Mouse (Mus musculus) embryo, embryonic 11.5 days (tissue): ENCODE measurements at regions not wholly inside any gene's neighbourhood (a gene's known extent, or its start where the extent isn't known, plus 50 kb on each side); places are given as distances from the start of the nearest gene placed in this dataset.

Experiments used
- DNase-seq: peaks from one replicate; pipeline ENCODE4 v3.0.0-alpha.2; 2012; ENCODE audit warnings: low read depth, low spot score

DNA sequence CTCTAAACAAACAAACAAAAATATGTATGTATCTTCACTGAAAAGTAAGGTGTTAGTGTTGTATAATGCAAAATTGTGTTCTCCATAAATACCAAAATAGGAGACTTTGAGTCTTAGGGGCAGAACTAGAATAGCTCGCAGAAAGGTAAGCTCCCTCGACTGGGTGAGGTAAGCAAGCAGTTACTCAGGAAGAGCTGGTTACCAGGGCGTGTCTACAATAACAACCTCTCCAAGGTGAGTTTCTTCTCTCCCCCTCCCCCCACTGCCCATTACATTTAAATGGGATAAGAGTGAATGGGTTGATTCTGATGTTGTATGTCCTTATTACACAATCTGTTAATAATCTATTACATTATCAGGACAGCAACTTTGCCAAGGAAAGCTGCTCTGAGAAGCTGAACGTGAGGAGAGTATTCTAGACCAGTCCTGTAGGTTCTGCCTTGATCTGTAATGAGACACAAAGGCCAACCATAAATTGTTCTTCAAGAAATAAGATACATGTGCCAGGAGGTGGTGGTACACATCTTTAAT is 125.2 kb upstream of the Zfand5 start:
- DNase-seq, result no peak

DNA sequence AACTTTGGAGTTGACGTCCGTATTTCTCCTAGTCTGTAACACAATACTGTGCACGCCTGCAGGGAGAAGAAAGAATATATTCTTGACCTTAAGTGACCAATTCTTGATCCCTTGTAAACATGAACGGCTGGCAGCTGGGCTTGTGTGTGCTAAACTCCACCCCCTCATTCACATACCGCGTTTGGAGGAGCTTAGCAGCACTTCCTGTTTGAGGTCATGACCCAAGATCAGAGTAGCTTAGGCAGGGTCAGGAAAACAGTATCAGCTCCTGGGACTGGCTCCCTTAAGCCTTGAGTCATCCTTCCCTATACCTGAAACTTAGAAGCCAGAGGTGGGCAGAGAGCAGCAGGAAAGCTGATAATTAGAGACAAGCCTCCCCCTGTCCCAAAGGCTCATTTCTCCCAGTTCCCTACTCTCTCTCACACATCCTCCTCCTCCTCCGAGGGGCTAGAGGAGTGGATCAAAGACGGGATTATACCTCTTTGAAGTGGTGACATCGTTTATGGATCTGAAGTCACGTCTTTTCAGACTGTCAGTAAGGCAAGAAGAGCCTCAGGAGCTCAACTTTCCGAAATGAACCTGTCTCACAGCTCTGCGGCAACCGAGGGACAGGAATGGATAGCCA is 127.3 kb upstream of the Zfand5 start:
- DNase-seq, result no peak

DNA sequence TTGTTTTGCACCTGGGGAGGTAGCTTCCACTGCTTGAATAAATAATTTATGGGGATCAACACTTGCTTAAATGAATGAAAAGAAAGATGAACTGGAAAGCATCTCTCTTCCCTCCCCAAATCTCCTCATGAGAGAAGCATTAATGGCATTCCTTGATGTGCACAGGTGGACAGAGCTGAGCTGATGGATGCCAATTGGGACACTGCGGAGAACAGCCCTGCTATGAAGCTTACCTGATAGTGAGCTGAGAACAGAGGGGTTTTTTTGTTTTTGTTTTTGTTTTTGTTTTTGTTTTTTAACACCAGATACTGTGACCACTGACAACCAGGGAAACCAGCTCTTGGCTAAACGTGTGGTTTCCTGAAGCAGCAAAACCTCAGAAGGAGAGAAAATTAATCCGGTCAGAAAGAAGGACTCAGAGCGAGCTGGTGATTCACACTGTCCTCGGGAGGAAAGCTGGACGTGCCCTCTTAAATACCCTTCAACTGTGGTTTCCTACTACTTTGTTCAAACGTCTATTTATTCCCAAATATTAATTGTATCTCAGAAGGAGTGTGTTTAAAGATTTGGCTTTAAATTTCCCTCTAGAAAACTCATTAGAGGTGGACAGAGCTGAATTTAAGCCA is 128.0 kb upstream of the Zfand5 start:
- no peak for DNase-seq

DNA sequence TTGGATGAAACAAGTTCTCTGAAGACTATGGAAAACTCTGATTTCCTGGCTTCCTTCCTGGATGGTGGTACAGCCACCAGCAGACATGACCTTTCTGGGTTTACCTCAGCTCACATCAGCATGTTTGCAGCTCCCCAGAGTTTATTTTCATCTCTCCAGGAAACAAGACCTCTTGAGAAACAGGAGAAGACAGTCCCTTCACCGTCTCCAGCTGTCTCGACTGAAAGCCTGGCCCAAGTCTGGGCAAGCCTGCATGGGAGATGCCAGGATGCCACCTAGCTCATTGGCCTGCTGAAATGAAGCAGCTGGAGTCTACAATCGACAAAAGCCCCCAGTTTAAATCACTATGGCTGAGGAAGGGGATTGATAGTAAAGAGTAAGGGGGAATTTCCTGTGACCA is 131.6 kb upstream of the Zfand5 start:
- no peak for DNase-seq

DNA sequence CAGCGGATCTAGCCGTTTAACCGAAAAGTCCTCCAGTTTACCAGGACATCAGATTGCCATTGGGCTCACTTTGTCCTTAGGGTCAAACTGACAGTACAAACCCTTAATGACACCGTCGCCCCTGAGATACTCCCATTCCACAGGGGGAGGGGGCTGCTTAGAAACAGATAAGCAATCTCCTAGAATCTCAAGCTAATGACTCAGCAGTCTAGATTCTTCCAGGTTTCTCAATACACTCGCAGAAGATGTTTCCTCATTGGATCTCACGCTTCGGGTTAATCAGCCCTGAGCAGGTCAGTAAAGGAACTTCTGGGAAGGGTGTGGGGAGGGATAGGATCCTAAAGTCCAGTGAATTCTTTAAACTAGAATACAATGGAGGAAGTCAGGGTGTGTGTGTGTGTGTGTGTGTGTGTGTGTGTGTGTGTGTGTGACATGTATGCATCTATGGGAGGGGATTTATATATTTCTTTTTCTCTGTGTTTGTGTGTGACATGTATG is 133.0 kb upstream of the Zfand5 start:
- DNase-seq, result no peak

DNA sequence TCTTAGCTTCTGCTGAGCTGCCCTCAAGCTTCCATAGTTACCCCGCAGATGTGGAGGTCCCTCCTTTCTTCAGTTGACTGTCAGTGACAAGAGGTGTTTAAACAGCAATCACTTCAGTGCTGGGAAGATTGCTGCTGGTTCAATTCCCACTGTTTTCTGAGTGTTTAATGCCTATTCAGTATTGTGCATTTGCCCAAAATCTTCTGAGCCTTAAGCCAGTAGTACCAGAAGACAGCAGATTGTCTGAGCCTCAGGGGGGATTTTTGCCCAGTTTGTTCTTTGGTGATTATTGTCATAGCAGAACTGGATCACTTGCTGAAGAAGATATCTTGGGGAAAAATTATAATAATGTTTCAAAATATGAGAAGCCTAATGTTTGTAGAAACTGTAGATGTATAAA is 135.3 kb upstream of the Zfand5 start:
- DNase-seq, result no peak

DNA sequence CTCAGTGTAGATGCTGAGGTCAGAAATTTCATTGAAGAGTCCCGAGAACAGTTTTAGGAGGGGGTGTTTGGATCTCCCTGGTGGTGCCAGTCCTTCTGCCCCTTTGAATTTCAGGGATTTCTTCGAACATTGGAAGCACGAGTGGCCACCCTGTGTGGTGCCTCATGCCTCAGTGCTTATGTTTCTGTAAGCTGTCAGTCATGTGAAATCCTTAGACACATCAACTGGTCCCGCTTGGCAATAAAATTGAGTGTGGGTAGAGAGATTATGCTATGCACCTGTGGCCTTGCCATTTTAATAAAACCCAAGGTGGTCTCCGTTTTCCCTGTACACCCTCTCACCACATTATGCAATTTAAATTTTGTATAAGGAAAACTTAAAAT is 136.1 kb upstream of the Zfand5 start:
- no peak for DNase-seq

DNA sequence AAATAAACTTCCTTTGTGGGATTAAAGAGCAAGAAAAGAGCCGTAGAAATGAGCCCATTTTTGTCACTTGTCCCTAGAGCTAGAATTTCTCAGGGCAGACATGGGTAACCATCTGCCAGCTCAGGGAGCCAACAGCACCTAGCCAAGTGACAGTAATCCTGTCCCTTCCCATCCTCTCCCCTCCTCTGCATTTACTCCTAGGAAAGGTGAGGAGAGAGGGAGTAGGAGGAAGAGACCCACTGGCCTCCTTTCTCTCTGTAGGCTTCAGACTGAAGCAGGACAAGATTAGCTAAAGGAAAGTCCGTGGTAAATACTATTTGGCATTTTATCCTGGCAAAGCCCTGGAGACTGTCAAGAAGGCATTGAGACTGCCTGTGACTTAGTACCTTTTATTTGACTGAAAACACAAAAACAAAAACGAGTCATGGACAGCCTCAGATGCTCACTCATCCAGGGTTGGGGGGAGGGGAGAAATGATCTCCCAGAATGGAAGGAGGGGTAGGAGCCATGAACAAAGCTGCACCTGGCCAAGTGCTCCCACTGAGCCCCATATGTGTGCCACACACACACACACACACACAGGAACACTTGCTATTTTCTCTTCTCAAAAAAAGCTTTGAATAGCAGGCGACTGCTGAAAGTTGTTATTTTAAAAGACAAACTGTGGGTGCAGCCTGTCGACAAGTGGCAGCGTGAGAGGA is 136.6 kb upstream of the Zfand5 start:
- no peak for DNase-seq

DNA sequence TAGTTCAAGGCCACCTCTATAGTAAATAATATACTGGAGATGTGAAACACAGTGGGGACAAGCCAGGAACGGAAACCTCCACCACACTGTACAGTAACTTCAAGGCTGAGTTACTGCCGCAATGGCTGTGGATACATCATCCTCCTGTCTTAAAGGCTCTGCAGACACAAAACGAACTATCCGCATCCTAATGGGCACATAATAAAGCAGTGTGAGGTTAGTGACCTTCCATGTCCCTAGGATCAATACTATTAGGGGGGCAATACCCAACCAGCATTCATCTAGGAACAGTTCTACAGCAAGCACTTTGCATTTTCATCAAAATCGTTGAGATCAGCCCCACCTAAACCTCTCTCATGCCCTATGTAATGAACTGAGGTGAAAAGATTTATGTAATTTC is 142.4 kb upstream of the Zfand5 start:
- DNase-seq, result no peak

DNA sequence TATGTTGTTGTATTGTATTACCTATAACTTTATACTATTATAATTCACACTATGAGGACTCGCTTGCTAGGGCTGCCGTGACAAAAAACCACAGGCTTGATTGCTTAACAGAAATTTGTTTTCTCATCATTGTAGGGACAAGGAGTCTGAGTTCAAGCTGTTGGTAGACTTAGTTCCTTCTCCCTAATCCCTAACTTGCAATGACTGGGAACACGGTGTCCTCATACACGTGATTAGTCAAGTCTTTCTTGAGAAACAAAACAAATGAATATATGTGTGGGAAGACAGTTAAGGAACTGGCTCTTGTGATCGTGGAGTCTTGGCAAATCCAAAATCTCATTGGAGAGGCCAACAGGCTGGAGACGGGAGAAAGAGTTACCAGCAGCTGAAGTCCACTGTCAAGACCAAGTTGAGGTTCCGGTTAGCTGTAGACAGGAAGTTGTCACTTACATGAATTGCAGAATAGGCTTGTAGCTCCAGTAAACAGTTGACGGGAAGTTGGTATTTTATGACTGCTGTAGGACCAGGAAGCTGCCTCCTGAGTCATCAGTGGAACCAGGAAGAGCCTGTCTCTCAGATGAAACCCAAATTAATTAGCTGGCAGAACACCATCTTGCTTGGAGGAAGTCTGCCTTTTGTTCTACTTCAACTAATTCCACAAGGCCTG is 144.9 kb upstream of the Zfand5 start:
- DNase-seq, result no peak

DNA sequence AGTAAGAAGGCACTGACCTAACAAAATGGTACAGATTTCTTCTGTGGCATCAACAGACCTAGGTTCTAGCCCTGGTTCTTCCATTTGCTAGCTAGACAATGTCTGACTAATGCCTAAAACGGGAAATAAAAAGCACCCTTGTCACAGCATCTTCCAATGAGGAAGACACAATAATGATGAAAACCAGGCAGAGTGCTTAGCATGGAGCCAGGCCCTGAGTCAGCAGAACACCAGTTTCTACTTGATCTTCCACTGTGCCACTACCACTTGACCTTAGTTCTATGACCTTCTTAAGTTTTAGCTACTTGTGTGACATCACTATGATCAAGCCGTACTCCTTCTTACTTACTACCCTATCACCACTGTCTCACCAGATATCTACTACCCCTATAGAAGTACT is 145.4 kb upstream of the Zfand5 start:
- no peak for DNase-seq

DNA sequence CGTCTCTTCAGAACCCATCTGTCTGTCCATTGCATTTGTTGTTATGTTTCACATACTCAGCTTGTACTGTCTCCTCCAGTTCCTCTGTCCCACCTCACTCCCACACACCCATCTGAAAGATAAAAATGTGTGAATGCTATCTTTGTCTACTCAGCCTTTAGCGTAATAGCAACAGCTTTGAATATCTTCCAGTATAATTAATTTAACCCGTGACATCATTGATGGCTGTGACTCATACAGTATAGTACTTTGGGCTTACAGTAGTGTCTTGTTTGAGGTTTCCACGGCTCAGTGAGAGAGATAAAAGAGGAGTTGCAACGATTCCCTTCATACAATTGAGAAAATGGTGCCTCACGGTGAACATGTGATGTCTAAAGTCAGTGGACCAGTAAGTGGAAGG is 152.6 kb upstream of the Zfand5 start:
- DNase-seq, result no peak

DNA sequence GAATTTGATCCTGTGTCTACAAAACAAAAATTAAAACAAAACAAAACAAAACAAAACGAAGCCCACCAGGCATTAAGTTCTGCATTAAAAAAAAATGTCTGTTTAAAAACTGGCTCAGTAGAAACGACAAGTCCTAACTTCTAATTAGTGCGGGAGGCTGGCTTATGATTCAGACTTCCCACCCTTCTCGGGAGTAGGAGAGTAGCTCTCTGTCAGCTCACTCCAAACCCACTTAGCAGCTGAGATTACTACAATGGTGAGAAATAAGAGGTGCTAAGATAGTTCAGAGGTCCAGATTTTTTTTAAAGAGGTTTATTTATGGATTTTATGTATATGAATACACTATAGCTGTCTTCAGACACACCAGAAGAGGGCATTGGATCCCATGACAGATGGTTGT is 153.3 kb upstream of the Zfand5 start:
- DNase-seq, result no peak

DNA sequence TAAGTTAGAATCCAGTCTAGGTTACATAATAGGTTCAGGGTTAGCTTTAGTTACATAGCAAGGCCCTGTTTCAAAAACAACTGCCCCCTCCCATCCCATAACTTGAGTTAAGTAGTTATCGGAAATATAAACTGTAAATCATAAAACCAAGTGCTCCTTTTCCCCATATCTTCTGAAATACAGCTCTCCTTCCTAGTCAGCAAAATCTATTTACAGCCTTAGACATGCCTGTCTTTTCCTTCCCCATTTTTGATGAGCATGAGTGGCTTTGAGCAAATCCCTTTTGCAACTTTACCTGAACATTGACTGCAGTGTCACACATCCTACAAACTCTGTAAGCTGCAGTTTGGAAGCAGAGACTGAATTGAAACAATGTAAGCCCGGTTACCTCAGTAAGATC is 156.4 kb upstream of the Zfand5 start:
- DNase-seq, result no peak

DNA sequence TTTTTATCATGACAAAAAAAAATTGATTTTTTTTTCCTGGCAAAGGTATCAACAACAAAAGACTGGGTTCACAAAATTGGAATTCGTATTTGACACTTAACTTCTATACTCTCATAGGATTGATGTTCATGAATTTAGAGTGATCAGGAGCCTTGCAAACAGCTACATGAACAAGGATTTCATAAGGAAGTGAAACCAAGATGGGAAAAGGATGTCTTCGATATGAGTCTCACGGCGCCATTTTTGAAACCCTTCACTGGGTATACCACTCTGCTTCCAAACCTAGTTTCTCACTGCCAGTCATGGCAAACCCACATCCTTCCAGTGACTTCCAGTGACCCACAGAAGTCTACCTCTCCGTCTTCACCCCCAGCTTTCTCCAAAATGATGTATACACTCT is 157.8 kb upstream of the Tmc1 start:
- DNase-seq, result no peak

DNA sequence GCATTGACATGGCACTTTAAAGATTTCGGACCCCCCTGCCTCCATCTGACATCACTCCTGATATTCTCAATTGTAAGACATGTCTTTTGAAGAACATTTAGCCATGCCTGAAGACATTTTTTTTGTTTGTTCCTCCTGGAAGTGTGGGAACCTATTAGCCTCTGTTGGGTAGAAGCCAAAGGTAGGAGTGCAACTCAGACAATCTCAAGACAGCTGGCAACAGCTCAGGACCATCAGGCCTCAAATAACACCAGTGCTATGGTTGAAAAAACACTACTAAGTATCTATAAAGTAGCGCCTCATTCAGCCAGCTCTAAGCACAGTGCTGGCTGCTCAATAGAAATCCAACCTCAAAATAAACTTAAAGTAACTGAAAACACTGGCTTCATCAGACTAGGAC is 154.3 kb upstream of the Tmc1 start:
- DNase-seq, result no peak

DNA sequence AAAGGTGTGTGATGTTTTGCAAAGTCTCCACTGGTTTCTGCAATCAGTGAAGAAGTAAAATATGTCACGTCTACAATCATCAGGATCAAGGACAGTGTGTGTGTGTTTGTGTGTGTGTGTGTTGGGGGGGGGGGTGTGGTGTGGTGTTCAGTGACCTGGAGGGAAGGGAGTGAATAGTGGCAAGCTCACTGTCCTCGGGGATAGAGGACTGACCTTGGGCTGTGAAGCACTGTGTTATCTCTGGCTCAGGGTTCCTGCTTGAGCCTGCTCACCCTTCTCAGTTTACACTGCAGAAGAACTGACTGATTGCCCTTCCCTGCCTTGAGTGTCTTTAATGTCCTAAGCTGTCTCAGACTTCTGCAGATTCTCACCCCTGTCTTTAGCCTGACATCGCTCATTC is 153.7 kb upstream of the Tmc1 start:
- DNase-seq, result no peak

DNA sequence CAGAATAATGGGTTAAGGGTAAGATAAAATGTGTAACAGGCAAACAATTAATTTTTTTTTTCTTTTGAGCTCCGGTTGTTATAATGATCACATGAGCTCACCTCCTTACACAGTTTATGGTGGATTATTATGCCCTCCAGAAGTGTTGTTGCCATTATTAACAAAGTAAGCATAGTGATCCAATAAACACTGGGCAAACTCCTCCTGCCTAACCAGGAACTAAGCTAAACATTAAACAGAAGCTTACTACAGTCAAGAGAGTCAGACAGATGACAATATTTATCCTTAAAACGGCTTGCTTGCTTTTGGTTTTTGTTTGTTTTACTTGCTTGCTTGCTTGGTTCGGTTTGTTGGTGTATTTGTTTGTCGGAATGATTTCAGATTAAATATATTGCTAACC is 153.3 kb upstream of the Tmc1 start:
- no peak for DNase-seq

DNA sequence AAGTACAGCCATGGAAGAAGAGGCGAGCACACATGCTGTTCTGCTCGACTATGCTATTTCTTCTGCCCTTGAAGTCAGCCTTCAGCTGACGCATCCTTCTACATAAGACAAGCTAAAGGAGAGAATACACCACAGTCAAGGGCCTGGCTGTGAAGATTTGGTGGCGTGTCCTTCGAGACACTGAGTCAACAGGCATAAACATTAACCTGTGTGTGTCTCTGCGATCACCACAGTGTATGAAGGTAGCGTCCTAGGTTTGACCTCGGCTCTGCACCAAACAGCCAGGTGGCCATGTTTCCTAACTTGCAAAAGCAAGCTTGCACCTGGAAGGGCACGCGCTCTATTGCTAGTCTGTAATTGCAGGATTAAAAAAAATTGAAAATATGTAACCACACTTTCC is 152.8 kb upstream of the Tmc1 start:
- no peak for DNase-seq

DNA sequence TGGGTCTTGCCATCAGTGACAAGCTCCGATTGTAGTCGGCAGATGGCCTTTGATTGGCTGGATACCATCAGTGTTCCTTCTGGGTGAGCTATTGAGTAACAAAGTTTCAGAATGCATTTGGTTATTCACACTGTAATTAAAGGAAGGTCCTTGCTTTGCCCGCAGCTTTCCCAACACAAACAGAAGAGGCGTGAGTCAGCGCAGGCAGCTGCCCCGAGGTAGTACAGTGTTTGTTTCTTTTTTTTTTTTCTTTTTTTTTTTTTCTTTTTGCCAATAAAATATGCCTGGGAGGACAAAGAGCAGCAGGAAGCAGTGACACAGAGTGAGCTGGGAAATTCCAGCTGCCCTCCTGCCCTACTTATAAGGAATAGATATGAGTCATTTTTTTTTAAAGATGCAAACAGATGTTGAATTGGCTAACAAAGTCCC is 152.3 kb upstream of the Tmc1 start:
- DNase-seq, result no peak

DNA sequence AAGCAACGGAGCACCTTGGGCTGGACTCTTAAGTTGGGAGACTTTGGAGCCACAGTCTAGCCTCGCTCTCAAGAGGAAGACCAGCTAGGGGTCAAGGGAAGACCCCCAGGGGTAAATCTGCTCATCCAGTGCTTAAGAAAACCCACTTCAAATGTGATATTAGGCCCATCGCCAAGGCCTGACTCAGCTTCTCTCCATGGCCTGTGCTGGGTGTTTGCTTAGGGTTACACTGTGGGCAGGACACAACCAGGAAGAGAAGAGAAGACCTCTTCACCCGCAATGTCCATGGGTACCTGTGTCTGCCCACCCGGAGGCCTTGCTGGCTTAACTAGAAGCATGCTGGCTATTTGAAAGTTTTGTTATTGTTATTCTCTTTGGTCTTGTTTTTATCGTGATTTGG is 151.0 kb upstream of the Tmc1 start:
- DNase-seq, result no peak

DNA sequence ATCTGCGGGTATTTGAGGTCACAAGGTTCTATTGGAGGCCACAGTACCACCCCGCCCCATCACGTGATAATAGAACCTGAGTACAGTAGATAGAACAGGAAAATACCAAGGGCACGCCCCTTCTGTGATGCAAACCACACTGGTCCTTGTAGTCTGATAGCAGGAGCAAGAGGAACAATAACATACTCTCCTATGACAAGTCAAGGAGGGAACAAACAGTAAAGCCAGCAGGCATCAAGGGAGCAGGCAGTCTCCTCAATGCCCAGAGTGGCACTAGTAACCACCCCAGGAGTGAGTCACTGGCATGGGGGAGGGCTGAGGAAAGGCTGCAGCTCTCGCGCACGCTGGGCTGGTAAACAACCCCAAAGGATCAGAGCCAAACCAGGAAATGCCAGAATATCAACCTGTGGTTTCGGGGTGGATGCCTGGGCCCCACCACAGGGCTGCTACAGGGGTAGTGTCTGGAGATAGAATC is 150.5 kb upstream of the Tmc1 start:
- no peak for DNase-seq
